Mouse (Mus musculus) E14TG2a.4 (cell line): ENCODE measurements around the gene Ndufaf3.
A peak's percentile ranks its signal among the peaks of the same experiment; 100 is the strongest.

Experiments
- H3K27me3 ChIP-seq: 2 replicates; pipeline ENCODE4 v1.6.1; 2014; ENCODE audit warnings: low read length, control low read depth; ENCODE audit not compliant: insufficient read depth
- H3K36me3 ChIP-seq: 2 replicates; pipeline ENCODE4 v1.6.1; 2014; ENCODE audit warnings: low read length, control low read depth; ENCODE audit not compliant: insufficient read depth
- H3K4me1 ChIP-seq: replicated peaks from 2 replicates; pipeline ENCODE4 v1.6.1; 2014; ENCODE audit warnings: low read depth, low read length, control low read depth
- H3K4me3 ChIP-seq: replicated peaks from 2 replicates; pipeline ENCODE4 v1.5.1; 2014; ENCODE audit warnings: mild to moderate bottlenecking, low read length
- H3K9me3 ChIP-seq: 2 replicates; pipeline ENCODE4 v1.6.1; 2014; ENCODE audit warnings: low read length, control low read depth
- CTCF ChIP-seq: conservative IDR thresholded peaks from 2 replicates; pipeline ENCODE4 v1.5.1; 2014; ENCODE audit warnings: low read length
- NANOG ChIP-seq: IDR thresholded peaks from 2 replicates; pipeline ENCODE4 v1.6.1; 2014; ENCODE audit warnings: borderline replicate concordance, low read length, mixed read lengths
- POU5F1 ChIP-seq: IDR thresholded peaks from 2 replicates; pipeline ENCODE4 v1.6.1; 2014; ENCODE audit warnings: low read length, borderline replicate concordance

The Ndufaf3 gene

GRCm38 (mm10) chr9:108575321-108576297, 8.4 kb upstream of the Ndufaf3 start:
- TF ChIP-seq NANOG = no peak
- TF ChIP-seq CTCF = no peak
- TF ChIP-seq POU5F1 = no peak
- Histone ChIP-seq H3K27me3 (no peaks in the 10 kb centered on the region), H3K9me3 (no peaks in the 10 kb centered on the region), H3K36me3 (peaks cover 64% of the 10 kb centered on the region), H3K4me3 (peak overlapping the region; percentile 54; the same call in 1 of the 2 replicates), H3K4me1 (peaks cover 93% of the 10 kb centered on the region)

GRCm38 (mm10) chr9:108574921-108575320, 7.7 kb upstream of the Ndufaf3 start:
- Histone ChIP-seq H3K4me3 (peak overlapping the region; percentile 54; the same call in 1 of the 2 replicates), H3K27me3 (no peaks in the 10 kb centered on the region), H3K36me3 (peaks cover 63% of the 10 kb centered on the region), H3K9me3 (no peaks in the 10 kb centered on the region), H3K4me1 (peaks cover 94% of the 10 kb centered on the region)
- TF ChIP-seq POU5F1 (no peak), NANOG (no peak), CTCF (no peak)

- TF ChIP-seq POU5F1 (no peak), CTCF (peak; percentile 45)
- peaks cover 63% of the 10 kb centered on the region for H3K36me3 ChIP-seq
- no peaks in the 10 kb centered on the region for H3K27me3 ChIP-seq
- no peaks in the 10 kb centered on the region for H3K9me3 ChIP-seq
- H3K4me3 ChIP-seq = peak overlapping the region; percentile 54
- H3K4me1 ChIP-seq = peaks cover 91% of the 10 kb centered on the region
Observed at GRCm38 (mm10) chr9:108573774-108574690, 6.8 kb upstream of the Ndufaf3 start.

GRCm38 (mm10) chr9:108572321-108572720, 5.1 kb upstream of the Ndufaf3 start:
- Histone ChIP-seq H3K9me3 (no peaks in the 10 kb centered on the region), H3K27me3 (no peaks in the 10 kb centered on the region)
- TF ChIP-seq NANOG (no peak), CTCF (no peak), POU5F1 (no peak)

GRCm38 (mm10) chr9:108571401-108571973, 4.3 kb upstream of the Ndufaf3 start:
- Histone ChIP-seq H3K4me3 (no peak overlapping the region), H3K9me3 (no peaks in the 10 kb centered on the region), H3K4me1 (peaks cover 86% of the 10 kb centered on the region), H3K27me3 (no peaks in the 10 kb centered on the region), H3K36me3 (peaks cover 57% of the 10 kb centered on the region)
- TF ChIP-seq CTCF = no peak
- TF ChIP-seq NANOG = no peak
- no peak for TF ChIP-seq POU5F1

More at GRCm38 (mm10) chr9:108572321-108572720, 5.1 kb upstream of the Ndufaf3 start:
- 0 out of 2 replicates have a peak overlapping the region, but pooled peaks have one; percentile 13 for H3K4me3 ChIP-seq
- H3K4me1 ChIP-seq = peaks cover 94% of the 10 kb centered on the region
- H3K36me3 ChIP-seq = peaks cover 63% of the 10 kb centered on the region

DNA sequence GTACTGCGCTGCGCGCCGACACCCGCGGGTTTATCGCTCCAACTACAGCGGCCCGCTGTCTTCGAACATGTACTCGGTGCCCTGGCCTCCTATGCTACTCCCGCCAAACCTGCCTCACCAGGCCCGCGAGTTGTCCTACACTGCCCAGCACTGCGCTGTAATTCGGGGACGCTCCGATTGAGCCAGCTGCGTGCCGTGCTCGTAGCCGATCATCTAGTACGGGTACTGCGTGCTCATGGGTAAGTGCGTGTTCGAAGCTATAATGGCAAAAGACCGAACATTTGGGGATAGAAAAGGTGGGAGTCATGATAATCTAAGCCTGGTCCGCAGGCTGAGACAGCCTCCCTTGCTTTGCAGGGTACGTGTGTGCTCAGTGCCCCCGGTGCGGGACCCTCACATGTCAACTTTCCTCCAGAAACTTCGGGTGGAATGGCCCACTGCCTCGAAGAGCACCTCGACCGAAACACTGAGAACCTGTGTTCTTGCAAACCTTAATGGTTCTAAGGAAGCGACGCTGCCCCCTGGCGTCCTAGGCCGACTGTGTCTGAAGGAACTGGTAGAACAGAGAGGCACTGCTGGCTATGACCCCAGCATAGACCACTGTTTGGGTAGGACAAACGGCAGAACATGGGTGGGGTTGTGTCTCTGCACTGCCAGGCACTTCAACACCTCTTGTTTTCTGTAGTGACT, 3.1 kb upstream of the Ndufaf3 start:
- Histone ChIP-seq H3K4me1 (peaks cover 85% of the 10 kb centered on the region), H3K9me3 (no peaks in the 10 kb centered on the region)

DNA sequence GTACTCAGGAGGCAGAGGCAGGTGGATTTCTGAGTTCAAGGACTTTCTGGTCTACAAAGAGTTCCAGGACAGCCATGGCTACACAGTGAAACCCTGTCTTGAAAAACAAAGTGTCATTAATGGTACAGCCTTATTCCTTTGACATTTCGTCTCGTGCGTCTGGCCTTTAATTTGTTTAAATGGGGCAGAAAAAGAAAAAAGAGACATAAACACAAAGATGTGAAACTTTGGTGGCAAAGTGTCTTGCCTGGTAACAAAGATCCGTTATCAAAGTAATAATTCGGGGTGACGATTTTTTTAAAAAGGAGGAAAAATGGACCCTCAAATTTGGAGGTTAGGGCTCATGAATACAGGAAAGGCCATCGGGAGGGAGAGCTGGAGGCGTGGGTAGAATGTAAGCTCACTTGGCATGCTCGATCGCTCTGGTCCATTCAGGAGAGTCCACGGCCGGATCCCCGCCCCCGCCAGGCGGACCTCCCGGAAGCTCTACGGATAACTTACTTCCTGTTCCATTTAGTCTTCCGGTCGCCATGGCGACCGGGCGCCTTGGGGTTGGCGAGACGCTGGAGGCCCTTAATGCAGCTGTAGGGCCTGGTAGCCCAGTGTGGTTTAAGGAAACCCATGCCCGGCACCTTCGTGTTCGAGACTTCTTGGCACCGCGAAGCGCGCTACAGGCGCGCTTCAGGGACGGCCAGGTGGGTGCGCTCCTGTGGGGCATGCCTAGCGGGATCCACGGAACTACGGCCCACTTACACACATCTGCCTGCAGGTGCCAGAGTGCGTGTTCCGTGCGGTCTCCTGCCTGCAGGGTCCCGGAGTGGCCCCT, 2.4 kb upstream of the Ndufaf3 start, which contains the start of gene Dalrd3:
Dalrd3 (plus strand) TSS at position 506 of the 826 bp plus-strand sequence.
- H3K9me3 ChIP-seq = no peaks in the 10 kb centered on the region
- TF ChIP-seq NANOG = no peak
- TF ChIP-seq CTCF = no peak
- TF ChIP-seq POU5F1 = no peak
- H3K36me3 ChIP-seq = peaks cover 55% of the 10 kb centered on the region
- H3K27me3 ChIP-seq = no peaks in the 10 kb centered on the region
- H3K4me3 ChIP-seq = peak within 1 kb of the TSS; percentile 92
- peaks cover 85% of the 10 kb centered on the region for H3K4me1 ChIP-seq

More for the DNA sequence above, 3.1 kb upstream of the Ndufaf3 start:
- peak; percentile 60 for TF ChIP-seq CTCF
- no peak for TF ChIP-seq NANOG
- no peak for TF ChIP-seq POU5F1
- peaks cover 55% of the 10 kb centered on the region for H3K36me3 ChIP-seq
- H3K4me3 ChIP-seq = peak overlapping the region; percentile 92
- H3K27me3 ChIP-seq = no peaks in the 10 kb centered on the region
